In the genomic region with DNA sequence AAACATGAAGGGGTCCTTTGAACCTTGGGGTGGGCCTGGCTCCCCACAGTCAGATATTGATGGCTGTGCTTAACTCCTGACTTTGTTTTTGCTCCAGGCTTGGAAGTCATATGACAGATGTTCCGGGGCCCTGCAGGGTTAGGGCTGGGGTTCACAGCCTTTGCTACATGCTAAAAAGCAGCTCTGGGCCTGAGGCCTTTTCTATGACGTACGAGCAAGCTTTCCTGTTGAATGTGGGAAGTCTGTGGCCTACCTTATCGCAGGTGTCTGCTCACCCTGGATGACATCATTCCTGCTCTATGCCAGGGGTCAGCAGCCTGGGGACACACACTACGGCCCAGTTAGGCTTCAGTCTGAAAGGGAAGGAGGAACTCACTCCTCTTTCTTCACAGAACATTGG, we compare ENCODE assay signal across 22 mouse cellular contexts. TPM values are rescaled to one million over a fixed set of nuclear protein-coding genes. Genes with fewer than 3 reads are reported as not detected.
A peak's percentile ranks its signal among the peaks of the same experiment; 100 is the strongest.
DNase-seq lines count a peak whose midpoint lies in the region; ATAC-seq and TF ChIP-seq lines count a peak whose summit lies in the region.
"Had no signal": no experiment of that assay in that cellular context is flagged by ENCODE, and none has a peak within 500 bp of the region (broad histone marks: within the 10 kb centered on the region; RNA-seq: fewer than 3 reads in every experiment).

No protein-coding gene starts in this region.

- TF ChIP-seq EP300 in heart, postnatal 0 days (IDR thresholded peaks at IDR 0.05; ENCODE audit: low read depth) = no peak

- H3K9ac ChIP-seq in heart, postnatal 0 days (replicated peaks; ENCODE audit: low read depth, low read length) = no peak overlapping the region
- H3K9ac ChIP-seq: forebrain, postnatal 0 days; heart, embryonic 15.5 days; liver, embryonic 14.5 days; lung, embryonic 15.5 days; midbrain, embryonic 12.5 days had no signal

- DNase-seq in heart, postnatal 0 days (ENCODE audit: low spot score) = no peak
- no peak for DNase-seq in heart, adult 9 months (ENCODE audit: low spot score in 2 of 2)
- no peak for DNase-seq in thymus, adult 2 months
- DNase-seq in thymus, postnatal 14 days = no peak
- DNase-seq in limb, embryonic 10.5 days (ENCODE audit: low spot score) = no peak
- DNase-seq in adrenal gland, postnatal 14 days = no peak
- no peak for DNase-seq in adrenal gland, adult 2 months

- ATAC-seq in heart, postnatal 0 days (ENCODE audit: insufficient read depth, low read depth) = no peak
- 0 out of 2 replicates have a peak, but pooled peaks have one; percentile 8 for ATAC-seq in megakaryocyte progenitor cell, adult 5-6 weeks (replicated peaks; ENCODE audit: poor library complexity)

- H3K4me2 ChIP-seq in heart, postnatal 0 days (ENCODE audit: low read depth, low read length) = no peak overlapping the region
- H3K4me2 ChIP-seq: heart, embryonic 15.5 days; lung, embryonic 15.5 days; midbrain, embryonic 12.5 days had no signal

- no peak overlapping the region for H3K4me3 ChIP-seq in heart, postnatal 0 days (ENCODE audit: low read depth, low read length)
- no peak overlapping the region for H3K4me3 ChIP-seq in thymus, adult 2 months (ENCODE audit: control insufficient read depth, insufficient read depth, low read length)
- no peak overlapping the region for H3K4me3 ChIP-seq in limb, embryonic 10.5 days
- H3K4me3 ChIP-seq: forebrain, embryonic 10.5 days; heart, embryonic 15.5 days; lung, embryonic 15.5 days; midbrain, embryonic 12.5 days had no signal

- H3K27me3 ChIP-seq in heart, postnatal 0 days (ENCODE audit: control insufficient read depth, insufficient read depth, low read length) = no peaks in the 10 kb centered on the region
- no peaks in the 10 kb centered on the region for H3K27me3 ChIP-seq in thymus, adult 2 months (ENCODE audit: control insufficient read depth, insufficient read depth, low read length)
- no peaks in the 10 kb centered on the region for H3K27me3 ChIP-seq in limb, embryonic 10.5 days (ENCODE audit: low read depth, poor library complexity, severe bottlenecking)
- H3K27me3 ChIP-seq: heart, embryonic 15.5 days; lung, embryonic 15.5 days; midbrain, embryonic 12.5 days had no signal

- TF ChIP-seq CTCF in heart, postnatal 0 days (IDR thresholded peaks at IDR 0.05; ENCODE audit: low read depth) = no peak
- TF ChIP-seq CTCF in thymus, adult 2 months (IDR thresholded peaks at IDR 0.05; ENCODE audit: borderline replicate concordance, control insufficient read depth, extremely low read depth, insufficient read depth, low read length, poor library complexity) = no peak

- no peaks in the 10 kb centered on the region for H3K36me3 ChIP-seq in heart, postnatal 0 days (replicated peaks; ENCODE audit: control insufficient read depth, insufficient read depth, low read length)
- no peaks in the 10 kb centered on the region for H3K36me3 ChIP-seq in thymus, adult 2 months (ENCODE audit: control insufficient read depth, insufficient read depth, low read length)
- no peaks in the 10 kb centered on the region for H3K36me3 ChIP-seq in limb, embryonic 10.5 days
- H3K36me3 ChIP-seq: forebrain, embryonic 10.5 days; heart, embryonic 15.5 days; lung, embryonic 15.5 days; midbrain, embryonic 12.5 days had no signal

- WGBS in heart, postnatal 0 days = 81% methylated on average over 5 of the region's 5 CpGs
- WGBS in thymus, adult 2 months = 59% methylated on average over 5 of the region's 5 CpGs
- WGBS in limb, embryonic 10.5 days = 43% methylated on average over 5 of the region's 5 CpGs

- no peak for TF ChIP-seq POLR2A in thymus, adult 2 months (IDR thresholded peaks at IDR 0.05; ENCODE audit: control insufficient read depth, extremely low read depth, insufficient read depth, low read length, poor library complexity)

- peak overlapping the region; percentile 18; the same call in 1 of the 2 replicates for H3K27ac ChIP-seq in heart, postnatal 0 days (ENCODE audit: low read depth)
- peak overlapping the region; percentile 91 for H3K27ac ChIP-seq in thymus, adult 2 months (ENCODE audit: control insufficient read depth, insufficient read depth, low read length)
- peak overlapping the region; percentile 37; the same call in 1 of the 2 replicates for H3K27ac ChIP-seq in limb, embryonic 10.5 days
- H3K27ac ChIP-seq: forebrain, embryonic 10.5 days; heart, embryonic 15.5 days; liver, embryonic 14.5 days; lung, embryonic 15.5 days; midbrain, embryonic 12.5 days had no signal

- H3K9me3 ChIP-seq in heart, postnatal 0 days (replicated peaks; ENCODE audit: control insufficient read depth, low read length) = no peaks in the 10 kb centered on the region
- no peaks in the 10 kb centered on the region for H3K9me3 ChIP-seq in limb, embryonic 10.5 days (replicated peaks)
- H3K9me3 ChIP-seq: forebrain, embryonic 10.5 days; heart, embryonic 15.5 days; lung, embryonic 15.5 days; midbrain, embryonic 12.5 days had no signal

- H3K4me1 ChIP-seq in heart, postnatal 0 days (ENCODE audit: control insufficient read depth, insufficient read depth) = no peaks in the 10 kb centered on the region
- peaks cover 49% of the 10 kb centered on the region for H3K4me1 ChIP-seq in thymus, adult 2 months (replicated peaks; ENCODE audit: control insufficient read depth, insufficient read depth, low read length)
- H3K4me1 ChIP-seq in limb, embryonic 10.5 days = peaks cover 35% of the 10 kb centered on the region

RNA-seq across cellular contexts. Expression of a gene that starts 13.9 kb away (rescaled TPM):
- total RNA-seq in heart, postnatal 0 days (2014; rRNA removed; ENCODE audit: low replicate concordance) = not detected in 2 replicates
- not detected in 2 replicates for polyA plus RNA-seq in heart, postnatal 0 days (2015; fragmentation: Nextera tagmentation; extraction: Ambion mirVana)
- polyA plus RNA-seq in thymus, adult 2 months (2012; rRNA removed) = not detected in 2 replicates
- polyA plus RNA-seq in limb, embryonic 10.5 days (2016; fragmentation: Nextera tagmentation; extraction: Ambion mirVana) = not detected in 2 replicates
- total RNA-seq in megakaryocyte progenitor cell, adult 5-6 weeks (2015) = not detected in 2 replicates
- not detected in 2 replicates for total RNA-seq in megakaryocyte progenitor cell, adult 5-6 weeks (2017)
- not detected in 2 replicates for total RNA-seq in adrenal gland, postnatal 14 days (2021)
- not detected for total RNA-seq in adrenal gland, adult 2 months (2021)
- polyA plus RNA-seq in adrenal gland, adult 2 months (2012; rRNA removed) = not detected in 2 replicates
- total RNA-seq: adrenal gland, adult 18-20 months; forebrain, postnatal 0 days; gastrocnemius, postnatal 4 days; layer of hippocampus, adult 8-10 months; left cerebral cortex, adult 18-20 months; left cerebral cortex, postnatal 36 days had no signal
- polyA plus RNA-seq: cortical plate, adult 2 months; forebrain, embryonic 10.5 days; forebrain, postnatal 0 days; heart, embryonic 15.5 days; liver, embryonic 14.5 days; lung, embryonic 15.5 days; midbrain, embryonic 12.5 days; neural tube, embryonic 14.5 days; small intestine, adult 2 months had no signal

RNA-seq across cellular contexts. Expression of a gene that starts 20.3 kb away (rescaled TPM):
- not detected in 2 replicates for total RNA-seq in heart, postnatal 0 days (2014; rRNA removed; ENCODE audit: low replicate concordance)
- polyA plus RNA-seq in heart, postnatal 0 days (2015; fragmentation: Nextera tagmentation; extraction: Ambion mirVana) = not detected in 2 replicates
- polyA plus RNA-seq in thymus, adult 2 months (2012; rRNA removed) = not detected in 2 replicates
- not detected in 2 replicates for polyA plus RNA-seq in limb, embryonic 10.5 days (2016; fragmentation: Nextera tagmentation; extraction: Ambion mirVana)
- total RNA-seq in megakaryocyte progenitor cell, adult 5-6 weeks (2015) = not detected in 2 replicates
- not detected in 2 replicates for total RNA-seq in megakaryocyte progenitor cell, adult 5-6 weeks (2017)
- total RNA-seq in adrenal gland, postnatal 14 days (2021) = not detected in 2 replicates
- not detected for total RNA-seq in adrenal gland, adult 2 months (2021)
- polyA plus RNA-seq in adrenal gland, adult 2 months (2012; rRNA removed) = not detected in 2 replicates
- total RNA-seq: adrenal gland, adult 18-20 months; forebrain, postnatal 0 days; gastrocnemius, postnatal 4 days; layer of hippocampus, adult 8-10 months; left cerebral cortex, adult 18-20 months; left cerebral cortex, postnatal 36 days had no signal
- polyA plus RNA-seq: cortical plate, adult 2 months; forebrain, embryonic 10.5 days; forebrain, postnatal 0 days; heart, embryonic 15.5 days; liver, embryonic 14.5 days; lung, embryonic 15.5 days; midbrain, embryonic 12.5 days; neural tube, embryonic 14.5 days; small intestine, adult 2 months had no signal

RNA-seq across cellular contexts. Expression of a gene that starts 43.1 kb away (rescaled TPM):
- not detected in 2 replicates for total RNA-seq in heart, postnatal 0 days (2014; rRNA removed; ENCODE audit: low replicate concordance)
- not detected in 2 replicates for polyA plus RNA-seq in heart, postnatal 0 days (2015; fragmentation: Nextera tagmentation; extraction: Ambion mirVana)
- polyA plus RNA-seq in thymus, adult 2 months (2012; rRNA removed) = not detected in 2 replicates
- not detected in 2 replicates for polyA plus RNA-seq in limb, embryonic 10.5 days (2016; fragmentation: Nextera tagmentation; extraction: Ambion mirVana)
- total RNA-seq in megakaryocyte progenitor cell, adult 5-6 weeks (2015) = not detected in 2 replicates
- total RNA-seq in megakaryocyte progenitor cell, adult 5-6 weeks (2017) = not detected in 2 replicates
- not detected in 2 replicates for total RNA-seq in adrenal gland, postnatal 14 days (2021)
- total RNA-seq in adrenal gland, adult 2 months (2021) = not detected
- polyA plus RNA-seq in adrenal gland, adult 2 months (2012; rRNA removed) = not detected in 2 replicates
- total RNA-seq: adrenal gland, adult 18-20 months; forebrain, postnatal 0 days; gastrocnemius, postnatal 4 days; layer of hippocampus, adult 8-10 months; left cerebral cortex, adult 18-20 months; left cerebral cortex, postnatal 36 days had no signal
- polyA plus RNA-seq: cortical plate, adult 2 months; forebrain, embryonic 10.5 days; forebrain, postnatal 0 days; heart, embryonic 15.5 days; liver, embryonic 14.5 days; lung, embryonic 15.5 days; midbrain, embryonic 12.5 days; neural tube, embryonic 14.5 days; small intestine, adult 2 months had no signal

RNA-seq across cellular contexts. Expression of a gene that starts 56.3 kb away (rescaled TPM):
- 0.62 and 4.0 TPM in 2 replicates for total RNA-seq in heart, postnatal 0 days (2014; rRNA removed; ENCODE audit: low replicate concordance)
- 3.4 and 3.9 TPM in 2 replicates for polyA plus RNA-seq in heart, postnatal 0 days (2015; fragmentation: Nextera tagmentation; extraction: Ambion mirVana)
- polyA plus RNA-seq in thymus, adult 2 months (2012; rRNA removed) = 10.8 and 14.8 TPM in 2 replicates
- 0.53 and 0.73 TPM in 2 replicates for polyA plus RNA-seq in limb, embryonic 10.5 days (2016; fragmentation: Nextera tagmentation; extraction: Ambion mirVana)
- not detected in 2 replicates for total RNA-seq in megakaryocyte progenitor cell, adult 5-6 weeks (2015)
- total RNA-seq in megakaryocyte progenitor cell, adult 5-6 weeks (2017) = not detected in 2 replicates
- total RNA-seq in adrenal gland, postnatal 14 days (2021) = 3.8 and 5.1 TPM in 2 replicates
- total RNA-seq in adrenal gland, adult 2 months (2021) = 1 to 10 TPM; 3.0 to 5.8 TPM
- 12.0 and 15.2 TPM in 2 replicates for polyA plus RNA-seq in adrenal gland, adult 2 months (2012; rRNA removed)

RNA-seq across cellular contexts. Expression of a gene that starts 59.1 kb away (rescaled TPM):
- total RNA-seq in heart, postnatal 0 days (2014; rRNA removed; ENCODE audit: low replicate concordance) = not detected in 2 replicates
- not detected in 2 replicates for polyA plus RNA-seq in heart, postnatal 0 days (2015; fragmentation: Nextera tagmentation; extraction: Ambion mirVana)
- polyA plus RNA-seq in thymus, adult 2 months (2012; rRNA removed) = not detected in 2 replicates
- not detected in 2 replicates for polyA plus RNA-seq in limb, embryonic 10.5 days (2016; fragmentation: Nextera tagmentation; extraction: Ambion mirVana)
- total RNA-seq in megakaryocyte progenitor cell, adult 5-6 weeks (2015) = not detected in 2 replicates
- not detected in 2 replicates for total RNA-seq in megakaryocyte progenitor cell, adult 5-6 weeks (2017)
- total RNA-seq in adrenal gland, postnatal 14 days (2021) = not detected in 2 replicates
- not detected for total RNA-seq in adrenal gland, adult 2 months (2021)
- polyA plus RNA-seq in adrenal gland, adult 2 months (2012; rRNA removed) = not detected in 2 replicates
- total RNA-seq: adrenal gland, adult 18-20 months; forebrain, postnatal 0 days; gastrocnemius, postnatal 4 days; layer of hippocampus, adult 8-10 months; left cerebral cortex, adult 18-20 months; left cerebral cortex, postnatal 36 days had no signal
- polyA plus RNA-seq: cortical plate, adult 2 months; forebrain, embryonic 10.5 days; forebrain, postnatal 0 days; heart, embryonic 15.5 days; liver, embryonic 14.5 days; lung, embryonic 15.5 days; midbrain, embryonic 12.5 days; neural tube, embryonic 14.5 days; small intestine, adult 2 months had no signal

Comparison
In these comparisons a context has a peak if more than half of its experiments do, and no peak if none do; other contexts are left out.
1. H3K27ac ChIP-seq: peak in every context shown above with its lines; median percentile 91 in thymus, adult 2 months; 37 in limb, embryonic 10.5 days; 18 in heart, postnatal 0 days.